Comparison of ENCODE assay signal across 26 mouse cellular contexts in the genomic region with DNA sequence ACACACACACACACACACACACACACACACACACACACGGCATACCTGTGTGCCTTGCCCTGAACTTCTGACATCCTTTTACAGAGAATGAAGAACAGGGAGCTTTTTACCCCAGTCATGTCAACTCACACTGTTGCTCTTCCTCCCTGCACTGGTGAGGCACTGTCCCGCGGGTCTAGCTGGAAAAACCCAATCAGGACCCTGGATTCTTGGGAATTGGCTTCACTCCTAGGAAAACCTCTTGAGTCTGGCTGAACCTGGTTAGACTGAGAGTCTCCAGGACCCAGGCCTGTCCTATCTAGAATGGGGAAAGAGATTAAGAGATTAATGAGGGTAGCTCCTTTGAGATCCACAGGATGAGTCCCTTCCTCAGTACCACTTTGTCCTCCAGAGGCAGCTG.
"Had no signal": no experiment of that assay in that cellular context is flagged by ENCODE, and none has a peak within 500 bp of the region (broad histone marks: within the 10 kb centered on the region; RNA-seq: fewer than 3 reads in every experiment).

No protein-coding gene starts in this region.

- H3K9ac ChIP-seq: embryonic facial prominence, embryonic 12.5 days; embryonic facial prominence, embryonic 13.5 days; embryonic facial prominence, embryonic 15.5 days; forebrain, embryonic 12.5 days; forebrain, embryonic 13.5 days; forebrain, embryonic 15.5 days; forebrain, postnatal 0 days had no signal

- H3K36me3 ChIP-seq: embryonic facial prominence, embryonic 10.5 days; embryonic facial prominence, embryonic 12.5 days; embryonic facial prominence, embryonic 13.5 days; embryonic facial prominence, embryonic 15.5 days; forebrain, embryonic 10.5 days; forebrain, embryonic 12.5 days; forebrain, embryonic 15.5 days; heart, embryonic 10.5 days had no signal

- H3K4me2 ChIP-seq: embryonic facial prominence, embryonic 12.5 days; embryonic facial prominence, embryonic 13.5 days; embryonic facial prominence, embryonic 15.5 days; forebrain, embryonic 12.5 days; forebrain, embryonic 13.5 days; forebrain, embryonic 15.5 days; heart, embryonic 11.5 days had no signal

- ATAC-seq: forebrain, embryonic 13.5 days; forebrain, embryonic 14.5 days; forebrain, embryonic 15.5 days; forebrain, embryonic 16.5 days; forebrain, postnatal 0 days had no signal

- H3K9me3 ChIP-seq: embryonic facial prominence, embryonic 12.5 days; embryonic facial prominence, embryonic 13.5 days; embryonic facial prominence, embryonic 15.5 days; forebrain, embryonic 12.5 days; forebrain, embryonic 15.5 days had no signal

- H3K27ac ChIP-seq: embryonic facial prominence, embryonic 10.5 days; embryonic facial prominence, embryonic 12.5 days; embryonic facial prominence, embryonic 13.5 days; embryonic facial prominence, embryonic 15.5 days; forebrain, embryonic 10.5 days; forebrain, embryonic 12.5 days; forebrain, embryonic 13.5 days; forebrain, embryonic 15.5 days; gastrocnemius, adult 2 months; heart, adult 2 months; heart, embryonic 10.5 days had no signal

- H3K4me3 ChIP-seq: embryonic facial prominence, embryonic 10.5 days; embryonic facial prominence, embryonic 12.5 days; embryonic facial prominence, embryonic 13.5 days; embryonic facial prominence, embryonic 15.5 days; erythroblast, embryonic 14.5 days; forebrain, embryonic 10.5 days; forebrain, embryonic 12.5 days; forebrain, embryonic 13.5 days; forebrain, embryonic 15.5 days; gastrocnemius, adult 2 months; heart, adult 2 months; heart, embryonic 10.5 days had no signal

- H3K27me3 ChIP-seq: embryonic facial prominence, embryonic 12.5 days; embryonic facial prominence, embryonic 13.5 days; embryonic facial prominence, embryonic 15.5 days; forebrain, embryonic 12.5 days; forebrain, embryonic 13.5 days; forebrain, embryonic 15.5 days had no signal

- DNase-seq: cerebellum, postnatal 10 days; cerebellum, postnatal 14 days; cerebellum, postnatal 25 days; cerebellum, postnatal 36 days; embryo, embryonic 11 days; forebrain, postnatal 0 days; gastrocnemius, adult 2 months; gastrocnemius, postnatal 10 days; gastrocnemius, postnatal 14 days; gastrocnemius, postnatal 36 days; heart, adult 11 months; heart, adult 18-20 months; heart, adult 2 months had no signal

- H3K4me1 ChIP-seq: embryonic facial prominence, embryonic 12.5 days; embryonic facial prominence, embryonic 13.5 days; forebrain, embryonic 12.5 days; forebrain, embryonic 13.5 days; forebrain, embryonic 15.5 days had no signal
